Mouse (Mus musculus) thymus, adult 2 months (tissue): ENCODE measurements at regions not wholly inside any gene's neighbourhood (a gene's known extent, or its start where the extent isn't known, plus 50 kb on each side); places are given as distances from the start of the nearest gene placed in this dataset.

Experiments
- DNase-seq: peaks from one replicate; pipeline ENCODE4 v3.0.0; 2021
- H3K27ac ChIP-seq: fragments of 200-500 bp; 2 replicates; pipeline ENCODE4 v1.5.1; 2012; ENCODE audit warnings: low read length, control low read depth; ENCODE audit not compliant: control insufficient read depth, insufficient read depth
- H3K27me3 ChIP-seq: fragments of 200-500 bp; 2 replicates; pipeline ENCODE4 v1.6.1; 2012; ENCODE audit warnings: mild to moderate bottlenecking, low read length, moderate library complexity, mixed read lengths; ENCODE audit not compliant: control insufficient read depth, insufficient read depth
- H3K36me3 ChIP-seq: fragments of 200-500 bp; 2 replicates; pipeline ENCODE4 v1.6.1; 2012; ENCODE audit warnings: mild to moderate bottlenecking, low read length, moderate library complexity; ENCODE audit not compliant: control insufficient read depth, insufficient read depth
- H3K4me1 ChIP-seq: fragments of 200-500 bp; replicated peaks from 2 replicates; pipeline ENCODE4 v1.6.1; 2012; ENCODE audit warnings: low read length; ENCODE audit not compliant: control insufficient read depth, insufficient read depth
- H3K4me3 ChIP-seq: fragments of 200-500 bp; 2 replicates; pipeline ENCODE4 v1.5.1; 2012; ENCODE audit warnings: mild to moderate bottlenecking, low read length, control low read depth, moderate library complexity; ENCODE audit not compliant: control insufficient read depth, insufficient read depth
- CTCF ChIP-seq: fragments of 200-500 bp; IDR thresholded peaks from 2 replicates; pipeline ENCODE4 v1.5.1; 2012; ENCODE audit warnings: mild to moderate bottlenecking, control low read depth, low read length, moderate library complexity, borderline replicate concordance; ENCODE audit not compliant: control insufficient read depth, poor library complexity, insufficient read depth; ENCODE audit errors: extremely low read depth
- POLR2A ChIP-seq: fragments of 200-500 bp; IDR thresholded peaks from 2 replicates; pipeline ENCODE4 v1.6.1; 2012; ENCODE audit warnings: mild to moderate bottlenecking, low read length, control low read depth, moderate library complexity; ENCODE audit not compliant: control insufficient read depth, poor library complexity, insufficient read depth; ENCODE audit errors: extremely low read depth
- WGBS: fragments of 180-500 bp; shearing (Covaris S2); methylation state at CpG from one replicate; pipeline ENCODE4 v1.1.7; 2018; 5-methylcytosine and 5-hydroxymethylcytosine counted together

DNA sequence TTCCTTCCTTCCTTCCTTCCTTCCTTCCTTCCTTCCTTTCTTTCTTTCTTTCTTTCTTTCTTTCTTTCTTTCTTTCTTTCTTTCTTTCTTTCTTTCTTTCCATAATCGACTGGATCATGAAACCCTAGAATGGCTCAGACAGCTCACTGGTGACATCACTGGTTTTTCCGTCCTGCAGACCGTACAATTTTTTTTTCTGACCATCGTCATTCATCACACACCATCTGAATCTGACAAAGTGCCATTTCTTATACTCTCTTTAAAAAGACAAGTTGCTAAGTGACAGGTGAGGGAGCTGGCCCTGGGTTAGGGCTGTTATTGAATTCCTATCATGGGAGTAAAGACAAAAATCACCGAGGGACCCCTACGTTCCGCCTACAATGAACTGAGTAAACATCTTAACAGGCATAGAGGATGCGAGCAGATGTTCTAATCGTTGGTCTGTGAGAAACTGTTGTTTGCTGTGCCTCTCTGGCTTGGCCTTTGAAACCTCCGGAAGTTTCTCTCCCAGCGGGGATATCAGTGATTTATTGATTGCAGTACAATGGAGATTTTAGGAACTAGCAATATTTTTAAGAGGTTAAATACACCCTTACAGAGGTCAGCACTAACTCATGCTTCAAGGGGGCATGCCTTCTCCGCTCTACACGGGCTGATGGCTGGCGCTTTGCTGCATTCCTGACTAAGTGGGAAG is 192.6 kb upstream of the Gm5148 start:
- no peak for DNase-seq
- WGBS = 91% methylated on average over 14 of the region's 14 CpGs
- no peaks in the 10 kb centered on the region for H3K4me1 ChIP-seq
- no peaks in the 10 kb centered on the region for H3K36me3 ChIP-seq
- no peaks in the 10 kb centered on the region for H3K27me3 ChIP-seq
- no peak overlapping the region for H3K27ac ChIP-seq
- no peak overlapping the region for H3K4me3 ChIP-seq
- TF ChIP-seq POLR2A = no peak
- no peak for TF ChIP-seq CTCF

- Histone ChIP-seq H3K27me3 (no peaks in the 10 kb centered on the region), H3K36me3 (no peaks in the 10 kb centered on the region), H3K4me3 (no peak overlapping the region), H3K27ac (no peak overlapping the region), H3K4me1 (no peaks in the 10 kb centered on the region)
- no peak for TF ChIP-seq POLR2A
- no peak for DNase-seq
- WGBS = 91% methylated on average over 3 of the region's 3 CpGs
Observed at GRCm38 (mm10) chr3:37916281-37916680, 192.0 kb upstream of the Gm5148 start.

DNA sequence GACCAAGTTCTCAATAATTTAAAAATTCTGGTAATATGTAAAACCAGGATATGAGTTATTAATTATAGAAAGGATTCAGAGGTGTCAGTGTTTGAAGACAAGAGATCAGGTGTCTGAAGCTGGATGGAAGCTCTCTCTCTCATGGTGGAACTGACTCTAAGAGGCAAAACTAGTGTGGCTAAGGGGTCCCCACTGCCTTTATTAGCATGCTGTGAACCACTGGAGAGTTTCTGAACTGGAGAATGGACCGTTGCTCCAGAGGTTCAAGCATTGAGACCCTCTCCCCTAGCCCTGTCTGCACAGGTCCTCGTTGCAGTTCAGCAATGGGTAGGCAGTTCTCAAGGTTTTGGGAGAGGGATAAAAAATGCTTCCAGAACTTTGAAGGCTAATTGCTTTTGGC is 191.4 kb upstream of the Gm5148 start:
- Histone ChIP-seq H3K27me3 (no peaks in the 10 kb centered on the region), H3K4me3 (no peak overlapping the region), H3K27ac (no peak overlapping the region), H3K4me1 (no peaks in the 10 kb centered on the region), H3K36me3 (no peaks in the 10 kb centered on the region)
- WGBS = 92% methylated on average over 2 of the region's 2 CpGs
- no peak for TF ChIP-seq POLR2A
- TF ChIP-seq CTCF = no peak
- DNase-seq = no peak

GRCm38 (mm10) chr3:37914136-37914535 is 189.8 kb upstream of the Gm5148 start:
- 97% methylated on average over 2 of the region's 2 CpGs for WGBS
- Histone ChIP-seq H3K4me3 (no peak overlapping the region), H3K27ac (no peak overlapping the region), H3K36me3 (no peaks in the 10 kb centered on the region), H3K27me3 (no peaks in the 10 kb centered on the region), H3K4me1 (no peaks in the 10 kb centered on the region)
- no peak for TF ChIP-seq POLR2A
- no peak for TF ChIP-seq CTCF
- no peak for DNase-seq

- Histone ChIP-seq H3K4me3 (no peak overlapping the region), H3K4me1 (peaks cover 16% of the 10 kb centered on the region), H3K27ac (no peak overlapping the region), H3K36me3 (no peaks in the 10 kb centered on the region), H3K27me3 (no peaks in the 10 kb centered on the region)
- TF ChIP-seq CTCF (no peak), POLR2A (no peak)
- 99% methylated on average over 4 of the region's 4 CpGs for WGBS
- DNase-seq = no peak
Observed at GRCm38 (mm10) chr3:37909821-37910220, 185.5 kb upstream of the Gm5148 start.

DNA sequence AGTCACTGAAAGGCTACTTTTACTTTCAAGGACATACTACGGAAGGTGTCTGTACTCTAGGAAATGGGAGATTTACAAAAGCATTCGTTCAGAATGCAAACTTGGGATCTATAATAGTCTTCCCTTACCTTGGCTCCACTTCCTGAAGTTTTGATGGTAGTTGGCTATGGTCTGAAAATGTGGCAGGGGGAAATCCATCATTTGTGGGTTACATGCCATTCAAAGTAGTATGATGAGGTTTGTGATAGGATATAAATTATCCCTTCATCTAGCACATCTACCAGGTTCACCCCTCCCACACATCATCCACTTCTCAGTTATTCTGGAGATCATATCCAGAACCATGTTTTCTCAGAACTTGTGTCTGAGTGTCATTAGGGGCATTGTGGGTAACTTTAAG is 184.7 kb upstream of the Gm5148 start:
- Histone ChIP-seq H3K27ac (no peak overlapping the region), H3K36me3 (no peaks in the 10 kb centered on the region), H3K4me1 (peaks cover 16% of the 10 kb centered on the region), H3K4me3 (no peak overlapping the region), H3K27me3 (no peaks in the 10 kb centered on the region)
- TF ChIP-seq POLR2A (no peak), CTCF (no peak)
- WGBS = 93% methylated on average over 2 of the region's 2 CpGs
- no peak for DNase-seq

GRCm38 (mm10) chr3:37908456-37908855 is 184.2 kb upstream of the Gm5148 start:
- 95% methylated on average over 6 of the region's 6 CpGs for WGBS
- no peak for TF ChIP-seq POLR2A
- TF ChIP-seq CTCF = no peak
- Histone ChIP-seq H3K4me3 (no peak overlapping the region), H3K27me3 (no peaks in the 10 kb centered on the region), H3K4me1 (peaks cover 16% of the 10 kb centered on the region), H3K36me3 (no peaks in the 10 kb centered on the region), H3K27ac (no peak overlapping the region)
- no peak for DNase-seq
